Mouse (Mus musculus) limb, embryonic 14.5 days (tissue): ENCODE data around the gene Mapk8ip2. TPM values are rescaled to one million over a fixed set of nuclear protein-coding genes. Genes with fewer than 3 reads are reported as not detected.

ENCODE experiments used
- ATAC-seq: fragments of 200-750 bp; cut with Nextera tagmentation; 2 replicates; pipeline ENCODE4 v1.8.0; 2017; ENCODE audit warnings: low read depth, moderate number of reproducible peaks, moderate TSS enrichment; ENCODE audit not compliant: low FRiP score
- DNase-seq: peaks from one replicate; pipeline ENCODE4 v3.0.0-alpha.2; 2015; ENCODE audit warnings: low spot score
- H3K27ac ChIP-seq: fragments of 300-500 bp; sonication (generic); replicated peaks from 2 replicates; pipeline ENCODE4 v1.5.1; 2014; ENCODE audit warnings: low read depth, mild to moderate bottlenecking, low read length, moderate library complexity, mixed read lengths
- H3K27me3 ChIP-seq: fragments of 300-500 bp; sonication (generic); 2 replicates; pipeline ENCODE4 v1.6.1; 2014; ENCODE audit warnings: low read length, mixed read lengths; ENCODE audit not compliant: control insufficient read depth, insufficient read depth
- H3K36me3 ChIP-seq: fragments of 300-500 bp; sonication (generic); 2 replicates; pipeline ENCODE4 v1.6.1; 2014; ENCODE audit warnings: mild to moderate bottlenecking, low read length, moderate library complexity, mixed read lengths; ENCODE audit not compliant: control insufficient read depth, insufficient read depth
- H3K4me1 ChIP-seq: fragments of 300-500 bp; sonication (generic); 2 replicates; pipeline ENCODE4 v1.6.1; 2014; ENCODE audit warnings: antibody characterized with exemption, low read length, mixed read lengths; ENCODE audit not compliant: control insufficient read depth, insufficient read depth
- H3K4me2 ChIP-seq: fragments of 300-500 bp; sonication (generic); replicated peaks from 2 replicates; pipeline ENCODE4 v1.6.1; 2014; ENCODE audit warnings: low read depth, mild to moderate bottlenecking, low read length, moderate library complexity; ENCODE audit not compliant: severe bottlenecking
- H3K4me3 ChIP-seq: fragments of 300-500 bp; sonication (generic); replicated peaks from 2 replicates; pipeline ENCODE4 v1.5.1; 2014; ENCODE audit warnings: low read length
- H3K9ac ChIP-seq: fragments of 300-500 bp; sonication (generic); 2 replicates; pipeline ENCODE4 v1.6.1; 2014; ENCODE audit warnings: mild to moderate bottlenecking, low read depth, low read length, moderate library complexity; ENCODE audit not compliant: severe bottlenecking
- H3K9me3 ChIP-seq: fragments of 300-500 bp; sonication (generic); 2 replicates; pipeline ENCODE4 v1.6.1; 2016; ENCODE audit warnings: low read length; ENCODE audit not compliant: control insufficient read depth
- POLR2A ChIP-seq: fragments of 200-500 bp; IDR thresholded peaks from 2 replicates; pipeline ENCODE4 v1.8.0; 2012; ENCODE audit warnings: inconsistent platforms, mild to moderate bottlenecking, moderate library complexity, borderline replicate concordance; ENCODE audit not compliant: insufficient read depth, insufficient read length; ENCODE audit errors: extremely low read depth
- WGBS: fragments of 180-500 bp; shearing (Covaris S2); extraction: QIAGEN DNeasy Blood & Tissue Kit; methylation state at CpG from one replicate; pipeline ENCODE4 v1.1.7; 2014; 5-methylcytosine and 5-hydroxymethylcytosine counted together
- polyA plus RNA-seq, 2 experiments: library from polyadenylated mRNA; depleted of rRNA in 1 of 2; stranded (reverse) in 1 of 2; unstranded in 1 of 2; fragments of >200 nt; fragmentation: Nextera tagmentation in 1 of 2; extraction: Ambion mirVana in 1 of 2; gene quantifications; 2 replicates each; pipeline versions ENCODE4 v1.2.1 to v1.2.3; 2012 to 2014

The Mapk8ip2 gene
- polyA plus RNA-seq, 2 experiments, result 0.99 to 2.5 TPM

DNA sequence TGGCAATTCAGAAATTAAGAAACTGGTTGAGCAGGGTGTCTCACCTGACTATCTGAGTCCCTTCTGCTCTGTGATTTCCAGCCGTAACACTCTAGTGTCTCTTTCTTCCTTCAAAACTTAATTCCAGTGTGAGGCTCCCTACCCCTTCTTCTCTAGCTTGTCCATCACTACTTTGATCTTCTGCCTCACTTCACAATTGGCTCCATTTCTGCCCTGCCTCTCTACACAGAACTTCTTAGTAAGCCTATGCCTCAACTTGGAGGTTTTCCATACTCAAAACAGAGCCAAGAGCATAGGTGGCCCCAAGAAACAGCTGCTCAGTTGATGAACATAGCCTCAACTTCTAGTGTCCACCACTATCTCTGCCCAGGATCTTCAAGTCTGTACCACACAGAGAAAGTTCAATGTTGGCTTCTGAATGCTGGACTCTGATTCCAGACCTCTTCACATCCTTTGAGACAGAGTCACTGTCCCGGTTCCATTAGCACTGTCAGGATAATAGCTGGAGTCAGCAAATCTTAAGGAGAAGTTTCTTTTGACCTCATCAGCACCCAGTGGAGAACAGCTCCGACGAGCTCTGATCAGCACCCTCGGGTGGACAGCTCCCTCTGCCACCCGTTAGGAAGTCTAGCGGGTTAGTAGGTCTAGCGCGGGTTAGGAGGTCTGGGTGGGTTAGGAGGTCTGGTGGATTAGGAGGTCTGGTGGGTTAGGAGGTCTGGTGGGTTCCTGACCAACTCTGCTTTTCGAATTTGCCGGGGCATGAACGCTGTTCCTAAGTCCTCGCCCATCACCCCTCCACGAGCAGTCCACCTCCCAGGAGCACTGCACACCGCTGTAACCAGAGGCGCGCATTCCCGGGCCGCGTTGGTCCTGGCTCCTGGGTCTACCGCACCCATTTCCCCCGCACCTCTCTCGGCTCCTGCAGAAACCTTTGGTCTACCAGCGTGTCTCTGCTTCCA, 528 bp upstream of the Mapk8ip2 start:
- no peak for TF ChIP-seq POLR2A
- peak overlapping the region; percentile 79 for H3K4me2 ChIP-seq
- peaks cover 12% of the 10 kb centered on the region for H3K27me3 ChIP-seq
- H3K4me1 ChIP-seq, result peaks cover 4% of the 10 kb centered on the region; the same call in 1 of the 2 replicates
- ATAC-seq (no peak; the same call in 1 of the 2 replicates), DNase-seq (peak; percentile 82)
- H3K27ac ChIP-seq, result no peak overlapping the region
- no peaks in the 10 kb centered on the region for H3K9me3 ChIP-seq
- peak overlapping the region; percentile 47 for H3K4me3 ChIP-seq
- 5% methylated on average over 23 of the region's 24 CpGs for WGBS
- H3K9ac ChIP-seq, result no peak overlapping the region
- no peaks in the 10 kb centered on the region for H3K36me3 ChIP-seq

DNA sequence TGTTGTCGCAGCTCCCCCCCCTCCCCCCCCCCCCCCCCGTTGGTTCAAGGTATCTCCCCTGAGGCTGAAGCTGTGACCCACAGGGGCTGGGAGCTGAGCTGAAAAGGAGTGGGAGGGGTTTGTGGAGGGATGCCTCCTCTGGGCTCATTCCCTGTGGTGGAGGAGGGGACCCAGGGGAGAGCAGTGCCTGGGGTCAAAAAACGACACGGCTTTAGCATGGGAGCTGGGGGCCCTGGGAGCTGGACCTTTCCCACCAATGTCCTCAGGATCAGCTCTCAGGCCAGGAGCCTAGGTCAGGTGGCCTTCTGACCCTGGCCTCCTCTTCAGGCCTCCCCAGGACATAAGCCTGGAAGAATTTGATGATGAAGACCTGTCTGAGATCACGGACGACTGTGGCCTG, 1.1 kb downstream of the Mapk8ip2 start:
- DNase-seq, result no peak
- Histone ChIP-seq H3K27ac (no peak overlapping the region), H3K27me3 (peaks cover 12% of the 10 kb centered on the region), H3K4me1 (peaks cover 4% of the 10 kb centered on the region; the same call in 1 of the 2 replicates), H3K4me2 (no peak overlapping the region), H3K36me3 (no peaks in the 10 kb centered on the region), H3K9me3 (no peaks in the 10 kb centered on the region), H3K4me3 (peak overlapping the region; percentile 47; the same call in 1 of the 2 replicates), H3K9ac (no peak overlapping the region)
- no peak for TF ChIP-seq POLR2A
- 25% methylated on average over 5 of the region's 6 CpGs for WGBS
- no peak for ATAC-seq

DNA sequence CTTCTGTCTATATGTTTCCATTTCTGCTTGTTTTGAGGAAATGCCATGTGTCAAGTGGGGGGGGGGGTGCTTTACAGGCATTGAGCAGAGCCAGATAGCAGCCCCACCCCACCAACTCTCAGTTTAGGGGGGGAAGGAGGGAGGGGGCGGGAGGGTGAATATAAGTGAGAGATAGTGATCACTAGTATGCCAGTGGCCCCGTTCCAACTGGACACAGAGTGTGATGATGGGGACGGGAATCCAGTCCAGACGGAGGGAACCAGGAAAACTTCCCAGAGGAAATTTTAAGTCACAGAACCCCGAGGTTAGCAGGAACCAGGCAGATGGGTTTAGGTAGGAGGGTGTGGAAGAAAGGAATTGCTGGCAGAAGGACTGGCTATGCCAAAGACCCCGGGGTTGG, 1.9 kb downstream of the Mapk8ip2 start:
- 73% methylated on average over 6 of the region's 6 CpGs for WGBS
- Histone ChIP-seq H3K27ac (no peak overlapping the region), H3K9ac (no peak overlapping the region), H3K27me3 (peaks cover 12% of the 10 kb centered on the region), H3K4me3 (no peak overlapping the region), H3K4me1 (peaks cover 4% of the 10 kb centered on the region; the same call in 1 of the 2 replicates), H3K36me3 (no peaks in the 10 kb centered on the region), H3K4me2 (no peak overlapping the region), H3K9me3 (no peaks in the 10 kb centered on the region)
- DNase-seq (no peak), ATAC-seq (no peak)
- no peak for TF ChIP-seq POLR2A

DNA sequence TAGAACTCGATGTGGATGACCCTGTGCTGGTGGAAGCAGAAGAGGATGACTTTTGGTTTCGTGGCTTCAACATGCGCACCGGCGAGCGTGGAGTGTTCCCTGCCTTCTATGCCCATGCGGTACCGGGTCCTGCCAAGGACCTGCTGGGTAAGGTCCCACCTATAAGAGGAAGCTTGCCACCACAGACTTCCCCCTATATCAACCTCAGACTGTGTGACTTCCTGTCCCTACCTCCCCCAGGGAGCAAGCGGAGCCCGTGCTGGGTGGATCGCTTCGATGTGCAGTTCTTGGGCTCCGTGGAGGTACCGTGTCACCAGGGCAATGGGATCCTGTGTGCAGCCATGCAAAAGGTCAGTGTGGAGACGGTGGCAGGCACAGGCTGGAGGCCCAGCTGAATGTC, 5.2 kb downstream of the Mapk8ip2 start:
- Histone ChIP-seq H3K9ac (no peak overlapping the region), H3K36me3 (no peaks in the 10 kb centered on the region), H3K9me3 (no peaks in the 10 kb centered on the region), H3K4me1 (peaks cover under 1% of the 10 kb centered on the region; the same call in 1 of the 2 replicates), H3K27ac (no peak overlapping the region), H3K4me3 (no peak overlapping the region), H3K27me3 (peaks cover 6% of the 10 kb centered on the region), H3K4me2 (no peak overlapping the region)
- WGBS, result 95% methylated on average over 15 of the region's 15 CpGs
- no peak for TF ChIP-seq POLR2A
- ATAC-seq (no peak), DNase-seq (no peak)

DNA sequence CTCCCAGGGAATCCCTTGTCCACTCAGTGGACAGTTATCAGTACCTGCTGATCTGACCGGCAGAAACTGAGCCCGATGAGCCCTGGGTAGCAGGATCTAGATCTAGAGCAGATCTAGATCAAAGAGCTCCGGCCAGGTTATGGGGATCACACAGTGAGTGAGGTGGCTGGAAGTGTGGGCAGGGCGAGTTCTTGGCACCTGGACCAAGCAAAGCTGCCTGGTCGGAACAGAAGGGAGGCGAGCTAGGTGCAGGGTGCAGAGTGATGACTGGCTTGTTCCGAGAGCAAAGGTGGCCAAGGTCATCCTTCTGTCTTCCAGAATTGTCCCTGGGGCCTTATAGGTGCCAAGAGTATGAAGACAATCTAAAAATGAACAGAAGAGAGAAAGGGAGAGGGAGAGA, 6.1 kb downstream of the Mapk8ip2 start:
- DNase-seq, result no peak

More for the DNA sequence above, 6.1 kb downstream of the Mapk8ip2 start:
- TF ChIP-seq POLR2A, result no peak
- H3K9me3 ChIP-seq, result no peaks in the 10 kb centered on the region
- H3K4me2 ChIP-seq, result no peak overlapping the region
- H3K4me3 ChIP-seq, result no peak overlapping the region
- H3K9ac ChIP-seq, result no peak overlapping the region
- H3K4me1 ChIP-seq, result no peaks in the 10 kb centered on the region
- no peaks in the 10 kb centered on the region for H3K36me3 ChIP-seq
- WGBS, result 83% methylated on average over 7 of the region's 7 CpGs
- H3K27ac ChIP-seq, result no peak overlapping the region
- H3K27me3 ChIP-seq, result no peaks in the 10 kb centered on the region; the same call in 1 of the 2 replicates
- ATAC-seq, result no peak
